ENCODE assay signal across 8 mouse cellular contexts in genomic region chr14:111681092-111681708, GRCm38 (mm10). TPM values are rescaled to one million over a fixed set of nuclear protein-coding genes. Genes with fewer than 3 reads are reported as not detected.
DNase-seq lines count a peak whose midpoint lies in the region; ATAC-seq and TF ChIP-seq lines count a peak whose summit lies in the region.

No protein-coding gene starts in this region.

- H3K4me1 ChIP-seq in E14TG2a.4 (replicated peaks; ENCODE audit: low read depth, low read length) = peaks cover 37% of the 10 kb centered on the region
- H3K4me1 ChIP-seq in embryonic facial prominence, embryonic 10.5 days = peaks cover 29% of the 10 kb centered on the region
- peaks cover 27% of the 10 kb centered on the region for H3K4me1 ChIP-seq in hindbrain, embryonic 15.5 days (replicated peaks)
- no peaks in the 10 kb centered on the region for H3K4me1 ChIP-seq in liver, embryonic 14.5 days (replicated peaks; ENCODE audit: control insufficient read depth in 2 of 2, insufficient read depth in 2 of 2, low read length in 1 of 2)

- TF ChIP-seq EP300 in liver, embryonic 14.5 days (IDR thresholded peaks at IDR 0.05; ENCODE audit: low read depth) = no peak

- peak overlapping the region; percentile 52 for H3K9ac ChIP-seq in hindbrain, embryonic 15.5 days
- no peak overlapping the region for H3K9ac ChIP-seq in liver, embryonic 14.5 days (replicated peaks)

- H3K36me3 ChIP-seq in E14TG2a.4 (ENCODE audit: insufficient read depth, low read length) = no peaks in the 10 kb centered on the region
- peaks cover 9% of the 10 kb centered on the region; the same call in 1 of the 2 replicates for H3K36me3 ChIP-seq in embryonic facial prominence, embryonic 10.5 days (replicated peaks)
- H3K36me3 ChIP-seq in hindbrain, embryonic 15.5 days = peaks cover 10% of the 10 kb centered on the region
- no peaks in the 10 kb centered on the region for H3K36me3 ChIP-seq in liver, embryonic 14.5 days (replicated peaks; ENCODE audit: control insufficient read depth, insufficient read depth, low read depth)

- no peaks in the 10 kb centered on the region for H3K9me3 ChIP-seq in E14TG2a.4 (ENCODE audit: low read length)
- H3K9me3 ChIP-seq in embryonic facial prominence, embryonic 10.5 days = no peaks in the 10 kb centered on the region
- H3K9me3 ChIP-seq in hindbrain, embryonic 15.5 days = no peaks in the 10 kb centered on the region
- no peaks in the 10 kb centered on the region for H3K9me3 ChIP-seq in liver, embryonic 14.5 days (ENCODE audit: control insufficient read depth, low read length)

- H3K4me3 ChIP-seq in E14TG2a.4 (replicated peaks; ENCODE audit: low read length) = peak overlapping the region; percentile 71
- peak overlapping the region; percentile 62 for H3K4me3 ChIP-seq in embryonic facial prominence, embryonic 10.5 days
- peak overlapping the region; percentile 41 for H3K4me3 ChIP-seq in hindbrain, embryonic 15.5 days
- peak overlapping the region; percentile 18 to 29; a peak in 3 of 4 replicates for H3K4me3 ChIP-seq in liver, embryonic 14.5 days (ENCODE audit: insufficient read depth in 1 of 2, low read depth in 2 of 2, low read length in 2 of 2)

- peaks cover 59% of the 10 kb centered on the region for H3K27me3 ChIP-seq in E14TG2a.4 (ENCODE audit: insufficient read depth, low read length)
- H3K27me3 ChIP-seq in embryonic facial prominence, embryonic 10.5 days (replicated peaks; ENCODE audit: low read depth, poor library complexity, severe bottlenecking) = peaks cover 50% of the 10 kb centered on the region
- no peaks in the 10 kb centered on the region for H3K27me3 ChIP-seq in hindbrain, embryonic 15.5 days
- peaks cover 51% of the 10 kb centered on the region for H3K27me3 ChIP-seq in liver, embryonic 14.5 days (ENCODE audit: control insufficient read depth, insufficient read depth, low read length)

- ATAC-seq in hindbrain, embryonic 15.5 days (ENCODE audit: low FRiP score, low read depth) = peak; percentile 52
- ATAC-seq in liver, embryonic 14.5 days (ENCODE audit: insufficient read depth) = no peak

- no peak for TF ChIP-seq CTCF in E14TG2a.4 (conservative IDR thresholded peaks at IDR 0.05; ENCODE audit: low read length)
- no peak for TF ChIP-seq CTCF in liver, embryonic 14.5 days (IDR thresholded peaks at IDR 0.05; ENCODE audit: low read depth)

- peak overlapping the region; percentile 77 for H3K27ac ChIP-seq in embryonic facial prominence, embryonic 10.5 days (replicated peaks)
- H3K27ac ChIP-seq in hindbrain, embryonic 15.5 days (replicated peaks) = peak overlapping the region; percentile 23; the same call in 1 of the 2 replicates
- H3K27ac ChIP-seq in liver, embryonic 14.5 days = no peak overlapping the region

- peak; percentile 58 for DNase-seq in ES-CJ7 (ENCODE audit: low read depth, low spot score)
- DNase-seq in embryonic facial prominence, embryonic 10.5 days (ENCODE audit: low spot score) = peak; percentile 75
- DNase-seq in liver, embryonic 14.5 days (ENCODE audit: low read depth in 3 of 3, low spot score in 3 of 3) = no peak
- peak; percentile 52 for DNase-seq in right cerebral cortex, postnatal 25 days
- no peak for DNase-seq in spleen, adult 12 weeks (ENCODE audit: low spot score)
- no peak for DNase-seq in adrenal gland, postnatal 4 days (ENCODE audit: low spot score in 2 of 2)

- WGBS in embryonic facial prominence, embryonic 10.5 days = 1% methylated on average over 38 of the region's 38 CpGs
- WGBS in hindbrain, embryonic 15.5 days = under 1% methylated on average over 38 of the region's 38 CpGs
- WGBS in liver, embryonic 14.5 days (ENCODE audit: insufficient replicate concordance) = 1% methylated on average over 38 of the region's 38 CpGs

- peak overlapping the region; percentile 79 for H3K4me2 ChIP-seq in hindbrain, embryonic 15.5 days
- H3K4me2 ChIP-seq in liver, embryonic 14.5 days (ENCODE audit: low read depth) = peak overlapping the region; percentile 48

RNA-seq across cellular contexts. Expression of gene Slitrk5, which starts 6.3 kb away (rescaled TPM):
- 7.2 and 7.9 TPM in 2 replicates for polyA plus RNA-seq in embryonic facial prominence, embryonic 10.5 days (2016; fragmentation: Nextera tagmentation; extraction: Ambion mirVana)
- polyA plus RNA-seq in hindbrain, embryonic 15.5 days (2015; fragmentation: Nextera tagmentation; extraction: Ambion mirVana) = 33.8 and 40.8 TPM in 2 replicates
- polyA plus RNA-seq in liver, embryonic 14.5 days (2012; rRNA removed) = 0.02 TPM in 2 replicates
- not detected in 2 replicates for polyA plus RNA-seq in liver, embryonic 14.5 days (2014; fragmentation: Nextera tagmentation; extraction: Ambion mirVana)
- 1 to 10 TPM in 1 of 2 experiments, under 1 TPM in 1; 0.56 to 1.2 TPM for total RNA-seq in adrenal gland, postnatal 4 days (2021)

Comparison
In these comparisons a context has a peak if more than half of its experiments do, and no peak if none do; other contexts are left out.
1. DNase-seq: peak in ES-CJ7 (single experiment), embryonic facial prominence, embryonic 10.5 days (single experiment) and right cerebral cortex, postnatal 25 days (single experiment); none in liver, embryonic 14.5 days (0 of 3), spleen, adult 12 weeks (single experiment) and adrenal gland, postnatal 4 days (0 of 2).
2. Peak in every context shown above with its lines, with median percentiles within 50 percentile points of each other: H3K4me3 ChIP-seq.